Mouse (Mus musculus) liver, embryonic 13.5 days (tissue): ENCODE data around the gene Msrb1. TPM values are rescaled to one million over a fixed set of nuclear protein-coding genes. Genes with fewer than 3 reads are reported as not detected.

Source experiments
- ATAC-seq: fragments of 200-750 bp; cut with Nextera tagmentation; 2 replicates; pipeline ENCODE4 v1.8.0; 2017; ENCODE audit warnings: low read depth, mild to moderate bottlenecking, moderate number of reproducible peaks, moderate library complexity
- DNase-seq: peaks from one replicate; pipeline ENCODE4 v3.0.0; 2022
- H3K27ac ChIP-seq: fragments of 300-500 bp; sonication (generic); 2 replicates; pipeline ENCODE4 v1.5.1; 2015; ENCODE audit warnings: moderate library complexity, mild to moderate bottlenecking, inconsistent platforms
- H3K27me3 ChIP-seq: fragments of 300-500 bp; sonication (generic); 2 replicates; pipeline ENCODE4 v1.6.1; 2015; ENCODE audit warnings: mild to moderate bottlenecking, inconsistent platforms
- H3K36me3 ChIP-seq: fragments of 300-500 bp; sonication (generic); 2 replicates; pipeline ENCODE4 v1.6.1; 2015; ENCODE audit warnings: mild to moderate bottlenecking, inconsistent platforms
- H3K4me1 ChIP-seq: fragments of 300-500 bp; sonication (generic); replicated peaks from 2 replicates; pipeline ENCODE4 v1.6.1; 2015; ENCODE audit warnings: inconsistent platforms
- H3K4me2 ChIP-seq: fragments of 300-500 bp; sonication (generic); 2 replicates; pipeline ENCODE4 v1.6.1; 2015; ENCODE audit warnings: inconsistent platforms, mild to moderate bottlenecking, moderate library complexity
- H3K4me3 ChIP-seq: fragments of 300-500 bp; sonication (generic); replicated peaks from 2 replicates; pipeline ENCODE4 v1.5.1; 2015; ENCODE audit warnings: mild to moderate bottlenecking, inconsistent platforms
- H3K9ac ChIP-seq: fragments of 300-500 bp; sonication (generic); 2 replicates; pipeline ENCODE4 v1.6.1; 2015; ENCODE audit warnings: mild to moderate bottlenecking, inconsistent platforms
- H3K9me3 ChIP-seq: fragments of 300-500 bp; sonication (generic); replicated peaks from 2 replicates; pipeline ENCODE4 v1.6.1; 2016; ENCODE audit warnings: inconsistent platforms
- WGBS: fragments of 180-500 bp; shearing (Covaris S2); methylation state at CpG from one replicate; pipeline ENCODE4 v1.1.7; 2015; ENCODE audit not compliant: insufficient replicate concordance; 5-methylcytosine and 5-hydroxymethylcytosine counted together
- polyA plus RNA-seq: library from polyadenylated mRNA; unstranded; fragments of >200 nt; fragmentation: Nextera tagmentation; extraction: Ambion mirVana; gene quantifications from 2 replicates; pipeline ENCODE4 v1.2.1, GENCODE M21; 2015

Msrb1 gene
- 21.3 and 21.8 TPM in 2 replicates for polyA plus RNA-seq

DNA sequence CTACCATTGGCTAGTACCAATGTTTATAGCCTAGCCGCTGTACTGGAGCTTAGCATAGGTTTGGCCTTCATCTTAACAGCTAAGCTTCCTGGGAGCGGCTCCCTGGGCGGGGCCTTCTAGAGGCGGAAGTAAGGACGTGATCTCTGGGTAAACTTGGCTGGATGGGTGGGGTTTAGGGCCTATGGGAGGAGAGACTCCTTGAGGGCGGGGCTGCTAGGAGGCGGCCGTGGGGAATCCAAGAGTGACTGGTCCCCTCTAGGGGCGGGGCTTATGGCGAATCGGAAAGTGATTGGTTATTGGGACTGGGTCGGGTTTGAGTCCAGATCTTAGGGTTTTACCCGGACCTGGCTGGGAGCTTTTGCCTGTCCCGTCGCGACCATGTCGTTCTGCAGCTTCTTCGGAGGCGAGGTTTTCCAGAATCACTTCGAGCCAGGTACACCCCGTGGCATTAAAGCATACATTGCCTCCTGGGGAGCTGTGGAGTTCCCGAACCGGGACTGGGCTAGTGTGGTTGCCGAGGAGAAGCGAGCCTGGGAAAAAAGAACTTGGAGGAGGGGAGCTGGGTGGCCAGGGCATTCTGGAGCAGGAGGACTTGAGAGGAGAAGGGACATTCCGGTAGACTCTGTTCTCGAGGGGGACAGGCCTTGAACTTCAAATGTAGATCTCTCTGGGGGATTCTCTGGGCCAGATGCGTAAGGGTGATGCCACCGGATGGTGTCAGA lies at the start of gene Msrb1:
Msrb1 (plus strand) TSS at position 313 of the 722 bp plus-strand sequence.
- H3K36me3 ChIP-seq = peaks cover 14% of the 10 kb centered on the region
- peak within 1 kb of the TSS; percentile 91 for H3K4me2 ChIP-seq
- H3K27me3 ChIP-seq = no peaks in the 10 kb centered on the region
- H3K9me3 ChIP-seq = no peaks in the 10 kb centered on the region
- H3K4me1 ChIP-seq = peaks cover 45% of the 10 kb centered on the region
- peak; percentile 96 for ATAC-seq
- H3K4me3 ChIP-seq = peak within 1 kb of the TSS; percentile 75
- WGBS = under 1% methylated on average over 29 of the region's 29 CpGs
- peak within 1 kb of the TSS; percentile 87 for H3K27ac ChIP-seq
- DNase-seq = peak; percentile 100
- H3K9ac ChIP-seq = peak within 1 kb of the TSS; percentile 82

DNA sequence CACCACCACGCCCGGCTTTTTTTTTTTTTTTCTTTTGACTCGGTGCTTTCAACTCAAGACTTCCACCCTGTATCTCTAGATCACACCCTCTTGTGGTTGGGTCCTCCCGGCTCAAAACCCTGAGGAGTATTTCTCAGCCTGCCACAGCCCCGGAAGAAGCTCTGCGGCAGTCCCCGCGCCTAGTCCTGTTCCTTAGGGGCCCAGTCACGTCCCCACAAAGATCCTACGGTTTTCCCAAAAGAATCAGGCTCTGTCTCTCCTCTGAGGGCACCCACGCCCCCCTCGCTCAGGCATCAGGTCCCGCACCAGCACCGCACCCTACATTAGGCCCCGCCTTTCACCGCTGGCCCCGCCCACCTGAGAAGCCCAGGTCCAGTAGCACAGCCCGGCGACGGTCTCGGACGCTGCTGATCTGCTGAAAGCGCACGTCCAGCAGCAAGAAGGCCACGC lies 49.3 kb upstream of the Msrb1 start:
- H3K36me3 ChIP-seq = peaks cover 6% of the 10 kb centered on the region
- WGBS = 1% methylated on average over 25 of the region's 25 CpGs
- H3K4me3 ChIP-seq = peak overlapping the region; percentile 57
- peak overlapping the region; percentile 49; the same call in 1 of the 2 replicates for H3K9ac ChIP-seq
- peak; percentile 62 for ATAC-seq
- peaks cover 62% of the 10 kb centered on the region for H3K27me3 ChIP-seq
- H3K4me2 ChIP-seq = peak overlapping the region; percentile 77
- peak; percentile 74 for DNase-seq
- H3K27ac ChIP-seq = no peak overlapping the region
- H3K9me3 ChIP-seq = no peaks in the 10 kb centered on the region
- H3K4me1 ChIP-seq = peaks cover 34% of the 10 kb centered on the region

DNA sequence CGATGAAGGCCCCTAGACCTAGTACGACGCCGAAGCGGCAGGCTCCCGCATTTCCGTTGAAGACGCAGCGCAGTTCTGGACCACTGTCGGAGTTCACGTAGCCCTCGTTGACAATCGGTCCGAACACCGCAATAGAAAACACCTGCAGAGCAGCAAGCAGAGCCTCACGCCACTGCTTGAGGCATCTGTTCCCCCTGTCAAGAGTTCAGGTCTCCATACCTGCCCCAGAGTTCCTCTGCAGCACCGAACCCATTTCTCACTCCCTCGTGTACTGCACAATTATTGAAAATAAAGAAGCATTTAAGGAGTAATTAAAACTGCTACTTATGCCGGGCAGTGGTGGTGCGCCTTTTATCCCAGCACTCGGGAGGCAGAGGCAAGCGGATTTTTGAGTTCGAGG lies 48.8 kb upstream of the Msrb1 start:
- peak overlapping the region; percentile 57 for H3K4me3 ChIP-seq
- DNase-seq (no peak), ATAC-seq (no peak)
- peaks cover 62% of the 10 kb centered on the region for H3K27me3 ChIP-seq
- no peak overlapping the region for H3K27ac ChIP-seq
- no peaks in the 10 kb centered on the region for H3K9me3 ChIP-seq
- peaks cover 6% of the 10 kb centered on the region; the same call in 1 of the 2 replicates for H3K36me3 ChIP-seq
- H3K4me1 ChIP-seq = peaks cover 34% of the 10 kb centered on the region
- WGBS = 19% methylated on average over 23 of the region's 23 CpGs
- peak overlapping the region; percentile 49; the same call in 1 of the 2 replicates for H3K9ac ChIP-seq
- peak overlapping the region; percentile 77 for H3K4me2 ChIP-seq

DNA sequence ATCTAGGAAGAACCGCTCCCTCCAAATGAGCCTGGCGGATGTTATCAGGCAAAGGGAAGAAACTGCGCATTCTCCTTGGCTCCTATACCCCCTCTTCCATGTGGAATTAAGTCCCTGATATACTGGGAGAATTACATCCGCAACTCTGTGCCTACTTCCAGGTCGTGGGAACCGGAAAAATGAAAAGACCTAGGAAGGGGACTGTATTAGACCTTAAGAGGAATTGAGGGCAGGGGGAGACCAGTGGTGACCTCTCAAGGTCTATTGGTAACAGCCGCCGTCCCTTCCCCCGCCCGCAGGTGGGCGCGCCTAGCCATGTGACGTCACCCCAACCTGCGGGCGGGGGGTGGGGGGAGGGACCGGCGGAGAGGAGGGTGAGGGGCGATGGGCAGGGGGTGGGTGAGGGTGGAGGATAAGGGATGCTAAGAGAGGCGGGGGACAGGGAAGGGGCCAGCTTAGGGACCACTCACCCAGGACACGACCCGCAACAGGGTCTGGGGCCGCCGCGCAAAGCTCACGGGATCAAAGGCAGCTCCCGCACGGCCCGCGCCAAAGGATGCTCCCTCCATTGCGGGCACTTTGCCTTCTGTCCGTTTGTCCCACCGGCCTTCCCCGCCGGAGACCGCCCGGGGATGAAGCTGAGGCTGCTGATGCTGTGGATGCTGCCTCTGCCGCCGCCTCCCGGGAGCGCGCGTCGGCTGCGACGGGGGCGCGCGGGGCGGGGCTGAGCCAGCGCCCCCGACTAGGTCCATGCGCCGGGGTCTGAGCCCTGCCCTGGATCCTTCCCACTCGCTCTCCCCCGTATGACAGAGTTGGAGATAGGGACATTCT lies 47.0 kb upstream of the Msrb1 start, which contains the start of gene Syngr3:
Syngr3 (minus strand) TSS at position 705 of the 831 bp plus-strand sequence.
- 2% methylated on average over 55 of the region's 55 CpGs for WGBS
- Histone ChIP-seq H3K4me1 (peaks cover 38% of the 10 kb centered on the region), H3K27ac (no peak within 1 kb of the TSS), H3K9ac (peak within 1 kb of the TSS; percentile 33; the same call in 1 of the 2 replicates), H3K4me2 (peak within 1 kb of the TSS; percentile 62), H3K27me3 (peaks cover 62% of the 10 kb centered on the region), H3K9me3 (no peaks in the 10 kb centered on the region), H3K4me3 (peak within 1 kb of the TSS; percentile 48), H3K36me3 (peaks cover 19% of the 10 kb centered on the region)
- DNase-seq (no peak), ATAC-seq (no peak)

DNA sequence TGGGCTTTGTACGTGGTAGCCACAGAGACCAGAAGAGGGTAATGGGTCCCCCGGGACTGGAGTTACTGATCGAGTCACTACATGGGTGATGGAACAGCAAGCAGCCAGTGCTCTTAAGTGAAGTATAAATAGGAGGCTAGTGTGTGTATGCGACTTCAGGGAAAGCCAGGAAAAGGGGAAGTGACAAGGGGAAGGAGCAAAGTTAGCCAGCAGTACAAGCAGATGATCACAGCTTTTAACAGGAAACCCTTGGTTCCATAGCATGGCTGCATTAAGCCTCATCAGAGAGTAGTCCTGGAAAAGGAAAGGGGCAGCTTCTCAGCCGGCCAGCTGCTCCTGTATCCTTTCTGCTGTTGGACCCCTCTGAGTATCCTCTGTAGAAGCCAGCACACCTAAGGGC lies 44.1 kb upstream of the Msrb1 start:
- Histone ChIP-seq H3K36me3 (peaks cover 19% of the 10 kb centered on the region), H3K9ac (no peak overlapping the region), H3K27ac (no peak overlapping the region), H3K4me2 (no peak overlapping the region), H3K4me1 (peaks cover 50% of the 10 kb centered on the region), H3K9me3 (no peaks in the 10 kb centered on the region), H3K4me3 (no peak overlapping the region), H3K27me3 (peaks cover 49% of the 10 kb centered on the region)
- no peak for ATAC-seq
- DNase-seq = no peak
- 52% methylated on average over 5 of the region's 5 CpGs for WGBS

DNA sequence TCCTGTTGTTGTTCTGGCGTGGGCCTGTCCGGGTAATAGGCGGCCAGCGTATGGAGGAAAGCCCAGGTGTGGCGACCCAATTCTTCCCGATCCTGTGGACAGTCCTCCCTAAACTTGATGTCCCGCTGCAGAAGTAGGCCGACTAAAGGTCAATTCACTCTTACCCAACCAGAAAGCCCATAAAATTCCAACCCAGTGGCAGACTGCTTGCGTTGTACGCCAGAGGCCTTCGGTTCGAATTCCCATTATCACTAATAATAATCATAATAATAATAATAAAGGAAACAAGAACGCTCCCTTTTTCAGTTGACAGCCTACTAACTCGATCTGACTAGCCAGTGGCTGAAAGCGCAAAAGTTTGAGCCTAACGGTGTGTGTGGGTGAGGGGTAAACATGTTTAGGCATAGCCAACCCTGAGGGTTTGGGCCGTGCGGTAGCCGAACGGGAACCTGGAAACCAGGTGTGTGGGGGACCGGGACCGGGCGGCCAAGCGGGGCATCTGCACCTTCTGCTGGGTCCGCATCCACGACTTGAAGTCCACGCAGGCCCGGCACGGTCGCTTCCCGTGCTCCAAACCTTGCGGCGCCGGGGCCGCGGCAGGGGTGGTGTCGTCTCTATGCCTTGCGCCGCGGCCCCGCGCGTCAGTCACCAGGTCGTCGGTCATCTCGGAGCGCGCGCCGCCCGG lies 41.0 kb upstream of the Msrb1 start:
- 6% methylated on average over 49 of the region's 51 CpGs for WGBS
- Histone ChIP-seq H3K4me1 (peaks cover 40% of the 10 kb centered on the region), H3K27me3 (peaks cover 18% of the 10 kb centered on the region), H3K36me3 (peaks cover 30% of the 10 kb centered on the region), H3K4me3 (peak overlapping the region; percentile 84), H3K9ac (peak overlapping the region; percentile 90), H3K9me3 (no peaks in the 10 kb centered on the region), H3K27ac (peak overlapping the region; percentile 88), H3K4me2 (peak overlapping the region; percentile 96)
- ATAC-seq = no peak
- no peak for DNase-seq

DNA sequence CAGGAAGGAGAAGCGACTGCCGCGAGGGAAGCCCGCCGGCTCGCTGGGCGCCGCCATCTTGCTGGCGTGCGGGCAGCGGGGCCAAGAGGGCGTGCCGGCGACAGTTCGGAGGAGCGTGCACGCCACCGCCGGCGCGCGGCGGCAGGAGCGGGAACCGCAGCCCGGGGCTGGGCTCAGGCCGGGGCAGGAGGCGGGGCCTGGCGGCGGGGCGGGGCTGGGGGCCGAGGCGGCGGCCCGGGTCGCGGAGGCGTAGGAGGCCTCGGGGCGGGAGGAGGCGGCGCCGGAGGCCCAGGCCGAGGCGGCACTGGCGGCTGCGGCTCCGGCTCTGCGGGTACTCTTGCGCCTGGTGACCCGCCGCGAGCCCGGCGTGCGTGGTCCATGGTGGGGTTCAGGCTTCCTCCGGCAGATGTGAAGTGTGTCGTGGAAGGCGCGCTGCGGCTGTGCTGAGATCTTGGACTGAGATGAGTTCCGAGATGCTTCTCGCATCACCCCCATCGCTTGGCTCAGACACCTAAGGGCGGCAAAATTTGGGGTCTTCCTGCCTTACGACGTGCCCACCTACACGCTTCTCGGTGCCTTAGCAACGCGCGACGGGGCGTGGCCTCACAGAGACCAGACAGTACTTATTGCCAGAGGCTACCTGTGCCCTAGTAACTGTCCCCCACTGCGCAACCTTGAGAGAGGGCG lies 40.3 kb upstream of the Msrb1 start, which contains the start of the genes Gfer and Noxo1:
Gfer (minus strand) TSS at position 146 of the 687 bp plus-strand sequence.
Noxo1 (plus strand) TSS at position 224 of the 687 bp plus-strand sequence.
- H3K27me3 ChIP-seq = peaks cover 11% of the 10 kb centered on the region
- H3K4me2 ChIP-seq = peak within 1 kb of the TSS; percentile 96
- DNase-seq (peak; percentile 86), ATAC-seq (peak; percentile 94)
- H3K4me1 ChIP-seq = peaks cover 40% of the 10 kb centered on the region
- peak within 1 kb of the TSS; percentile 90 for H3K9ac ChIP-seq
- H3K9me3 ChIP-seq = no peaks in the 10 kb centered on the region
- under 1% methylated on average over 72 of the region's 76 CpGs for WGBS
- H3K4me3 ChIP-seq = peak within 1 kb of the TSS; percentile 84
- peaks cover 37% of the 10 kb centered on the region for H3K36me3 ChIP-seq
- peak within 1 kb of the TSS; percentile 88 for H3K27ac ChIP-seq

DNA sequence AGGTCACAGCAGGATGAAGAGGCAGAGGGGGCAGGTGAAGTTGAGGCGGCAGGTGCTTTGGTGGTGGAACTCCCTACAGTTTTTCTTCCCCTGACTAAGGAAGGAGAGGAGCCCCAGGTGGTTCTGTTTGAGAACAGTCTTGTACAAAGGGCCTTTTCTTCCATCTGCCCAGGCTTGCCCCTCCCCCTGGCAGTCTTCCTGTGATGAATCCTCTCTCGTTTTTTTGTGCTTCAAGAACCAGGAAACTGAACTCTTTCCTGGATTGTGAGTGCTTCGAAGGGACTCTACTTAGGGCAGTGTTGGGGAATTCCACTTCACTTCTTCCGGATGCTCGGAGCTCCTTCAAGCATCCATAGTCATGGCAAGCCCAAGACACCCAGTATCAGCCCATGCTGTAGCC lies 38.5 kb upstream of the Msrb1 start:
- Histone ChIP-seq H3K9me3 (no peaks in the 10 kb centered on the region), H3K27me3 (no peaks in the 10 kb centered on the region), H3K4me3 (no peak overlapping the region), H3K9ac (no peak overlapping the region), H3K36me3 (peaks cover 46% of the 10 kb centered on the region), H3K4me1 (peaks cover 40% of the 10 kb centered on the region), H3K4me2 (no peak overlapping the region), H3K27ac (no peak overlapping the region)
- DNase-seq (no peak), ATAC-seq (no peak)
- WGBS = 19% methylated on average over 5 of the region's 5 CpGs

DNA sequence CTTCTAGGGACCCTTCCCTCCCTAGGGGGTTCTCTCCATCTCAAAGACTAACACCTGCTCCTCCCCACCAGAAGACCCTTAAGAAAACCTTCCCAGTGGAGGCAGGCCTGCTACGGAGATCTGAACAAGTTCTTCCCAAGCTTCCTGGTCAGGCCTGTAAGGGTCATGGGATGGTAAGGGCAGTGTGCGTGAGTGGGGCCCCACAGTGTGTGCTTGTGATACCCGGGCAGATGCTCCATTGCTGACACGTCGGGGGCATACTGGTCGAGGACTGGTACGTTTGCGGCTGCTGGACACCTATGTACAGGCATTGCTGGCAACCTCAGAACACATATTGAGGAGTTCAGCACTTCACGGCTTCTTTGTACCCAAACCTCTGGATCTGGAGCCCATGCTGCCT lies 37.7 kb upstream of the Msrb1 start:
- no peak overlapping the region for H3K27ac ChIP-seq
- no peak overlapping the region for H3K4me2 ChIP-seq
- peaks cover 44% of the 10 kb centered on the region for H3K36me3 ChIP-seq
- no peak for ATAC-seq
- peak overlapping the region; percentile 9; the same call in 1 of the 2 replicates for H3K9ac ChIP-seq
- H3K27me3 ChIP-seq = no peaks in the 10 kb centered on the region
- H3K4me1 ChIP-seq = peaks cover 40% of the 10 kb centered on the region
- DNase-seq = no peak
- 67% methylated on average over 9 of the region's 9 CpGs for WGBS
- H3K4me3 ChIP-seq = no peak overlapping the region
- no peaks in the 10 kb centered on the region for H3K9me3 ChIP-seq

DNA sequence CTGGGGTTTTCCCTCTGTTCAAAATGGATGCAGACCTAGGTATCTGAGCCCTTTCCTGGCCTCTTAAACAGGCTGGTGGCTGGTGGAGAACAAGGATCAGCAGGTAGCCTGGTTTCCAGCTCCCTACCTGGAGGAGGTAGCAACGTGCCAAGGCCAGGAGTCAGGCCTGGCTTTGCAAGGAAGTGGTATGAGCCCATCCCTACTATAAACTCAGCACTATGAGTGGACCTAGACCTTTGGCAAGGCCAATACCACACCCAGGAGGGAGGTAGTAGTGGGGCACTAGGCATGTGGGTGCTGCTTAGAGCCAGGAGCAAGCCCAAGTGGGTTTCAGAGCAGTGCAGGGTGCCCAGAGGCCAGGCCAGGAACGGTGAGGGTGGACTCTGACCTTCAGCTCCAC lies 37.0 kb upstream of the Msrb1 start:
- DNase-seq (no peak), ATAC-seq (no peak)
- no peaks in the 10 kb centered on the region for H3K27me3 ChIP-seq
- no peak overlapping the region for H3K4me2 ChIP-seq
- no peaks in the 10 kb centered on the region for H3K9me3 ChIP-seq
- H3K4me3 ChIP-seq = no peak overlapping the region
- H3K9ac ChIP-seq = no peak overlapping the region
- H3K27ac ChIP-seq = no peak overlapping the region; the same call in 1 of the 2 replicates
- WGBS = 77% methylated on average over 2 of the region's 2 CpGs
- peaks cover 47% of the 10 kb centered on the region for H3K36me3 ChIP-seq
- peaks cover 36% of the 10 kb centered on the region for H3K4me1 ChIP-seq
